Mouse (Mus musculus) limb, embryonic 14.5 days (tissue): ENCODE data around the gene Has3. TPM values are rescaled to one million over a fixed set of nuclear protein-coding genes. Genes with fewer than 3 reads are reported as not detected.

Experiments
- ATAC-seq: fragments of 200-750 bp; cut with Nextera tagmentation; 2 replicates; pipeline ENCODE4 v1.8.0; 2017; ENCODE audit warnings: low read depth, moderate number of reproducible peaks, moderate TSS enrichment; ENCODE audit not compliant: low FRiP score
- DNase-seq: peaks from one replicate; pipeline ENCODE4 v3.0.0-alpha.2; 2015; ENCODE audit warnings: low spot score
- H3K27ac ChIP-seq: fragments of 300-500 bp; sonication (generic); replicated peaks from 2 replicates; pipeline ENCODE4 v1.5.1; 2014; ENCODE audit warnings: low read depth, mild to moderate bottlenecking, low read length, moderate library complexity, mixed read lengths
- H3K27me3 ChIP-seq: fragments of 300-500 bp; sonication (generic); 2 replicates; pipeline ENCODE4 v1.6.1; 2014; ENCODE audit warnings: low read length, mixed read lengths; ENCODE audit not compliant: control insufficient read depth, insufficient read depth
- H3K36me3 ChIP-seq: fragments of 300-500 bp; sonication (generic); 2 replicates; pipeline ENCODE4 v1.6.1; 2014; ENCODE audit warnings: mild to moderate bottlenecking, low read length, moderate library complexity, mixed read lengths; ENCODE audit not compliant: control insufficient read depth, insufficient read depth
- H3K4me1 ChIP-seq: fragments of 300-500 bp; sonication (generic); 2 replicates; pipeline ENCODE4 v1.6.1; 2014; ENCODE audit warnings: antibody characterized with exemption, low read length, mixed read lengths; ENCODE audit not compliant: control insufficient read depth, insufficient read depth
- H3K4me2 ChIP-seq: fragments of 300-500 bp; sonication (generic); replicated peaks from 2 replicates; pipeline ENCODE4 v1.6.1; 2014; ENCODE audit warnings: low read depth, mild to moderate bottlenecking, low read length, moderate library complexity; ENCODE audit not compliant: severe bottlenecking
- H3K4me3 ChIP-seq: fragments of 300-500 bp; sonication (generic); replicated peaks from 2 replicates; pipeline ENCODE4 v1.5.1; 2014; ENCODE audit warnings: low read length
- H3K9ac ChIP-seq: fragments of 300-500 bp; sonication (generic); 2 replicates; pipeline ENCODE4 v1.6.1; 2014; ENCODE audit warnings: mild to moderate bottlenecking, low read depth, low read length, moderate library complexity; ENCODE audit not compliant: severe bottlenecking
- H3K9me3 ChIP-seq: fragments of 300-500 bp; sonication (generic); 2 replicates; pipeline ENCODE4 v1.6.1; 2016; ENCODE audit warnings: low read length; ENCODE audit not compliant: control insufficient read depth
- POLR2A ChIP-seq: fragments of 200-500 bp; IDR thresholded peaks from 2 replicates; pipeline ENCODE4 v1.8.0; 2012; ENCODE audit warnings: inconsistent platforms, mild to moderate bottlenecking, moderate library complexity, borderline replicate concordance; ENCODE audit not compliant: insufficient read depth, insufficient read length; ENCODE audit errors: extremely low read depth
- WGBS: fragments of 180-500 bp; shearing (Covaris S2); extraction: QIAGEN DNeasy Blood & Tissue Kit; methylation state at CpG from one replicate; pipeline ENCODE4 v1.1.7; 2014; 5-methylcytosine and 5-hydroxymethylcytosine counted together
- polyA plus RNA-seq, 2 experiments: library from polyadenylated mRNA; depleted of rRNA in 1 of 2; stranded (reverse) in 1 of 2; unstranded in 1 of 2; fragments of >200 nt; fragmentation: Nextera tagmentation in 1 of 2; extraction: Ambion mirVana in 1 of 2; gene quantifications; 2 replicates each; pipeline versions ENCODE4 v1.2.1 to v1.2.3; 2012 to 2014

Gene Has3
- polyA plus RNA-seq, 2 experiments: 0.58 to 2.0 TPM

- 71% methylated on average over 6 of the region's 6 CpGs for WGBS
These were observed 33.5 kb upstream of the Has3 start for GRCm38 (mm10) chr8:106836525-106836924.

GRCm38 (mm10) chr8:106838803-106839202, 31.2 kb upstream of the Has3 start:
- no peak for ATAC-seq
- Histone ChIP-seq H3K27me3 (no peaks in the 10 kb centered on the region), H3K9me3 (no peaks in the 10 kb centered on the region), H3K4me3 (no peak overlapping the region), H3K36me3 (no peaks in the 10 kb centered on the region), H3K27ac (no peak overlapping the region), H3K4me2 (no peak overlapping the region), H3K4me1 (peaks cover 3% of the 10 kb centered on the region; the same call in 1 of the 2 replicates), H3K9ac (peak overlapping the region; percentile 0; the same call in 1 of the 2 replicates)
- no peak for TF ChIP-seq POLR2A
- WGBS: 46% methylated on average over 6 of the region's 6 CpGs
- no peak for DNase-seq

More at GRCm38 (mm10) chr8:106836525-106836924, 33.5 kb upstream of the Has3 start:
- no peaks in the 10 kb centered on the region for H3K27me3 ChIP-seq
- H3K4me2 ChIP-seq: no peak overlapping the region
- no peak overlapping the region for H3K9ac ChIP-seq
- no peaks in the 10 kb centered on the region for H3K36me3 ChIP-seq
- DNase-seq: no peak
- no peaks in the 10 kb centered on the region for H3K9me3 ChIP-seq
- H3K27ac ChIP-seq: no peak overlapping the region
- peaks cover 3% of the 10 kb centered on the region; the same call in 1 of the 2 replicates for H3K4me1 ChIP-seq
- no peak overlapping the region for H3K4me3 ChIP-seq
- ATAC-seq: no peak
- no peak for TF ChIP-seq POLR2A

GRCm38 (mm10) chr8:106839209-106840001, 30.6 kb upstream of the Has3 start:
- Histone ChIP-seq H3K4me1 (peaks cover 3% of the 10 kb centered on the region; the same call in 1 of the 2 replicates), H3K9ac (peak overlapping the region; percentile 0; the same call in 1 of the 2 replicates), H3K9me3 (no peaks in the 10 kb centered on the region), H3K4me2 (no peak overlapping the region), H3K27ac (no peak overlapping the region), H3K36me3 (no peaks in the 10 kb centered on the region), H3K27me3 (no peaks in the 10 kb centered on the region), H3K4me3 (no peak overlapping the region)
- ATAC-seq (no peak), DNase-seq (no peak)
- 37% methylated on average over 11 of the region's 11 CpGs for WGBS
- no peak for TF ChIP-seq POLR2A

- Histone ChIP-seq H3K36me3 (0 out of 2 replicates have a peak, but pooled peaks cover 4% of the 10 kb centered on the region), H3K4me2 (no peak overlapping the region), H3K9ac (no peak overlapping the region), H3K27me3 (no peaks in the 10 kb centered on the region), H3K27ac (no peak overlapping the region), H3K4me1 (no peaks in the 10 kb centered on the region), H3K4me3 (no peak overlapping the region), H3K9me3 (no peaks in the 10 kb centered on the region)
- no peak for TF ChIP-seq POLR2A
- ATAC-seq (no peak), DNase-seq (no peak)
- 81% methylated on average over 10 of the region's 10 CpGs for WGBS
These were observed 20.0 kb upstream of the Has3 start for GRCm38 (mm10) chr8:106850034-106850433.

- no peak for ATAC-seq
- H3K9me3 ChIP-seq: no peaks in the 10 kb centered on the region
- no peak overlapping the region for H3K9ac ChIP-seq
- 55% methylated on average over 8 of the region's 8 CpGs for WGBS
- no peak overlapping the region for H3K4me2 ChIP-seq
- no peaks in the 10 kb centered on the region for H3K27me3 ChIP-seq
- 0 out of 2 replicates have a peak, but pooled peaks cover 4% of the 10 kb centered on the region for H3K36me3 ChIP-seq
- H3K4me3 ChIP-seq: no peak overlapping the region
- H3K27ac ChIP-seq: no peak overlapping the region
- DNase-seq: no peak
- no peaks in the 10 kb centered on the region for H3K4me1 ChIP-seq
- no peak for TF ChIP-seq POLR2A
These were observed 15.4 kb upstream of the Has3 start for GRCm38 (mm10) chr8:106854534-106855241.
